Comparison of ENCODE assay signal across 8 mouse cellular contexts in the genomic region with DNA sequence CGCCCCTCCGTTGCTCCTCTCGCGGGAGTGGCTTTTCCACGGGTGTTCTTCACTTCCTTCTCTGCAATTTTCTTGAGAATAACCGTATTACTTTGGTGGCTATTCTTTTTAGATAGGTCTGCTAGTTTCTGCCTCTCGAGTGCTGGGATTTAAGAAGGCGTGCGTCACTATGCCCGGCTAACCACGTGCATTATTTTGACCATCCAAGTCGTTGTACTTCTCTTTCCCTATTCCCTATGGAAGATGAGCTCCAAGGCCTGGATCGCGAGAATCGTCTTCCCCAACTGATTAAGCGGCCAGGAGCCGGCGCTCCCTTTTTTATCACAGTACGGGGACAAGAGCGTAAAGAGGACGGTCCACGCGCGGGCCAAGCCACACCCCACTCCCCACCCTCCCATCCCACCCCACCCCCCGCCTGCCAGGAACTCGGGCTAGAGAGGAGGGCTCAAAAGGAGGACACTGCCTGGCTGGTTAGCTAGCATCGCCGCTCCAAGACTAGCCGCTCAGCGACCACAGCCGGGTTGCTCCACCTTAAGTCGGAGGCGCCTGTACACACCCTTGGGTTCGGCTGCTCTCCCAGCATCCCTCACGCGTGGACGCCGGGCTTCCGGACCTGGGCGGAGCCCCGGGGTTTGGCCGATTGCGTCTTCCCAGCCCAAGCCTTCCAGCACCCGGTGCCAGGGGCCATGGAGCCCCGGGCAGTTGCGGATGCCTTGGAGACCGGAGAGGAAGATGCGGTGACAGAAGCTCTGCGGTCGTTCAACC. TPM values are rescaled to one million over a fixed set of nuclear protein-coding genes. Genes with fewer than 3 reads are reported as not detected.
DNase-seq lines count a peak whose midpoint lies in the region; ATAC-seq and TF ChIP-seq lines count a peak whose summit lies in the region.

A gene (plus strand): TSS at position 173 of the 765 bp plus-strand sequence.

- WGBS in embryonic facial prominence, embryonic 11.5 days = 0% methylated on average over 50 of the region's 50 CpGs
- WGBS in intestine, postnatal 0 days = under 1% methylated on average over 50 of the region's 50 CpGs
- under 1% methylated on average over 50 of the region's 50 CpGs for WGBS in midbrain, embryonic 10.5 days

- H3K9ac ChIP-seq in embryonic facial prominence, embryonic 11.5 days (replicated peaks; ENCODE audit: low read length) = peak within 1 kb of the TSS; percentile 87
- H3K9ac ChIP-seq in intestine, postnatal 0 days (ENCODE audit: low read depth, low read length) = peak within 1 kb of the TSS; percentile 87

- peaks cover 15% of the 10 kb centered on the region for H3K36me3 ChIP-seq in embryonic facial prominence, embryonic 11.5 days (replicated peaks; ENCODE audit: control insufficient read depth, insufficient read depth, low read depth, low read length)
- H3K36me3 ChIP-seq in intestine, postnatal 0 days (ENCODE audit: control insufficient read depth, insufficient read depth) = peaks cover 53% of the 10 kb centered on the region
- H3K36me3 ChIP-seq in midbrain, embryonic 10.5 days = peaks cover 69% of the 10 kb centered on the region

- peaks cover 2% of the 10 kb centered on the region for H3K4me1 ChIP-seq in embryonic facial prominence, embryonic 11.5 days (ENCODE audit: control insufficient read depth, insufficient read depth, low read length)
- H3K4me1 ChIP-seq in intestine, postnatal 0 days (replicated peaks; ENCODE audit: control insufficient read depth, insufficient read depth, low read length) = 0 out of 2 replicates have a peak, but pooled peaks cover 8% of the 10 kb centered on the region
- H3K4me1 ChIP-seq in midbrain, embryonic 10.5 days = peaks cover 37% of the 10 kb centered on the region

- no peaks in the 10 kb centered on the region for H3K27me3 ChIP-seq in embryonic facial prominence, embryonic 11.5 days (ENCODE audit: control insufficient read depth, insufficient read depth, low read length)
- H3K27me3 ChIP-seq in intestine, postnatal 0 days (replicated peaks; ENCODE audit: control insufficient read depth, insufficient read depth, low read length) = no peaks in the 10 kb centered on the region
- no peaks in the 10 kb centered on the region for H3K27me3 ChIP-seq in midbrain, embryonic 10.5 days (ENCODE audit: low read depth, poor library complexity, severe bottlenecking)

- peak; percentile 92 for DNase-seq in adrenal gland, postnatal 25 days
- DNase-seq in embryonic facial prominence, embryonic 11.5 days (ENCODE audit: low spot score) = peak; percentile 81
- DNase-seq in left cerebral cortex, postnatal 36 days (ENCODE audit: low spot score in 2 of 2) = peak; percentile 92
- DNase-seq in midbrain, embryonic 10.5 days (ENCODE audit: low spot score) = peak; percentile 82
- peak; percentile 78 for DNase-seq in right cerebral cortex, postnatal 4 days
- DNase-seq in yolk sac, embryonic 10.5 days (ENCODE audit: low spot score) = peak; percentile 85

- ATAC-seq in embryonic facial prominence, embryonic 11.5 days (replicated peaks; ENCODE audit: insufficient number of reproducible peaks, low FRiP score, low TSS enrichment, low read depth) = peak; percentile 81
- peak; percentile 63 for ATAC-seq in granulocyte monocyte progenitor cell, adult 5-6 weeks (replicated peaks; ENCODE audit: poor library complexity, severe bottlenecking)
- ATAC-seq in intestine, postnatal 0 days = peak; percentile 77

- no peak for TF ChIP-seq CTCF in intestine, postnatal 0 days (IDR thresholded peaks at IDR 0.05; ENCODE audit: low read depth)

- no peaks in the 10 kb centered on the region for H3K9me3 ChIP-seq in embryonic facial prominence, embryonic 11.5 days (replicated peaks; ENCODE audit: control insufficient read depth, low read length)
- no peaks in the 10 kb centered on the region for H3K9me3 ChIP-seq in intestine, postnatal 0 days (ENCODE audit: control insufficient read depth)
- no peaks in the 10 kb centered on the region for H3K9me3 ChIP-seq in midbrain, embryonic 10.5 days (replicated peaks)

- peak within 1 kb of the TSS; percentile 98 for H3K4me2 ChIP-seq in embryonic facial prominence, embryonic 11.5 days (ENCODE audit: low read depth, low read length)
- H3K4me2 ChIP-seq in intestine, postnatal 0 days (replicated peaks; ENCODE audit: low read depth) = peak within 1 kb of the TSS; percentile 92

- H3K4me3 ChIP-seq in embryonic facial prominence, embryonic 11.5 days (ENCODE audit: low read depth, low read length) = peak within 1 kb of the TSS; percentile 74
- H3K4me3 ChIP-seq in intestine, postnatal 0 days (ENCODE audit: low read depth, low read length) = peak within 1 kb of the TSS; percentile 80
- H3K4me3 ChIP-seq in midbrain, embryonic 10.5 days = peak within 1 kb of the TSS; percentile 90

- H3K27ac ChIP-seq in embryonic facial prominence, embryonic 11.5 days (replicated peaks; ENCODE audit: low read depth, low read length) = peak within 1 kb of the TSS; percentile 66
- H3K27ac ChIP-seq in intestine, postnatal 0 days (ENCODE audit: low read depth, low read length) = peak within 1 kb of the TSS; percentile 98
- peak within 1 kb of the TSS; percentile 90 for H3K27ac ChIP-seq in midbrain, embryonic 10.5 days (replicated peaks)

- intact Hi-C loops in left cerebral cortex, postnatal 36 days (cut with DNase I) = loop anchor here (1.0 to 5.0 kb wide), 2 partner anchors 25 to 205 kb away; a partner anchor contains a TSS

RNA-seq across cellular contexts. Expression of the gene that starts here (rescaled TPM):
- 53.8 and 68.7 TPM in 2 replicates for total RNA-seq in adrenal gland, postnatal 25 days (2021)
- polyA plus RNA-seq in embryonic facial prominence, embryonic 11.5 days (2014; fragmentation: Nextera tagmentation; extraction: Ambion mirVana) = 56.7 and 58.3 TPM in 2 replicates
- 45.0 and 45.9 TPM in 2 replicates for total RNA-seq in granulocyte monocyte progenitor cell, adult 5-6 weeks (2014; fragmentation: Nextera tagmentation)
- 32.6 and 36.2 TPM in 2 replicates for total RNA-seq in granulocyte monocyte progenitor cell, adult 5-6 weeks (2017)
- 42.3 and 47.7 TPM in 2 replicates for polyA plus RNA-seq in intestine, postnatal 0 days (2015; fragmentation: Nextera tagmentation; extraction: Ambion mirVana)
- 10 to 100 TPM; 68.2 to 68.7 TPM for total RNA-seq in left cerebral cortex, postnatal 36 days (2021)
- polyA plus RNA-seq in midbrain, embryonic 10.5 days (2016; fragmentation: Nextera tagmentation; extraction: Ambion mirVana) = 54.3 and 71.1 TPM in 2 replicates

Comparison
In these comparisons a context has a peak if more than half of its experiments do, and no peak if none do; other contexts are left out.
1. Peak in every context shown above with its lines: DNase-seq, ATAC-seq, H3K4me3 ChIP-seq and H3K27ac ChIP-seq.